Mouse (Mus musculus): ENCODE data around the gene Mecom.

GRCm38 (mm10) chr3:30207431-30207830, 340.4 kb downstream of the Mecom start:
- TF ChIP-seq CTCF (IDR thresholded peaks at IDR 0.05; ENCODE audit: extremely low read depth, insufficient read depth, insufficient read length, insufficient replicate concordance): no peak
- TF ChIP-seq POLR2A (IDR thresholded peaks at IDR 0.05; ENCODE audit: low read depth, low read length): no peak
